Mouse (Mus musculus) layer of hippocampus, adult 18-20 months (tissue): ENCODE data around the gene Zfp260. TPM values are rescaled to one million over a fixed set of nuclear protein-coding genes. Genes with fewer than 3 reads are reported as not detected.
A peak's percentile ranks its signal among the peaks of the same experiment; 100 is the strongest.
"Not testable (repeated sequence)": the region's sequence is repeated elsewhere in the genome, so short reads cannot be mapped to it uniquely, and the experiment has no call there.

ENCODE experiments used
- DNase-seq, 2 experiments: peaks; one replicate each; pipeline ENCODE4 v3.0.0; 2022; ENCODE audit warnings: low spot score in 2 of 2
- long read RNA-seq: library from polyadenylated mRNA; stranded (forward); transcript quantifications from one replicate; pipeline ENCODE4 v2.0.0, GENCODE M21; 2021
- total RNA-seq, 2 experiments: library from RNA; stranded (reverse); gene quantifications; 2 replicates each; pipeline ENCODE4 v1.2.3; 2021

Gene Zfp260
- 10 to 100 TPM; 75.7 to 78.3 TPM for total RNA-seq
- long read RNA-seq, full-length matches to known transcripts: 61 of 75 reads
- long read RNA-seq, partial matches to known transcripts: 10 of 75 reads
- long read RNA-seq, other reads (novel, unspliced or antisense): 4 of 75 reads

DNA sequence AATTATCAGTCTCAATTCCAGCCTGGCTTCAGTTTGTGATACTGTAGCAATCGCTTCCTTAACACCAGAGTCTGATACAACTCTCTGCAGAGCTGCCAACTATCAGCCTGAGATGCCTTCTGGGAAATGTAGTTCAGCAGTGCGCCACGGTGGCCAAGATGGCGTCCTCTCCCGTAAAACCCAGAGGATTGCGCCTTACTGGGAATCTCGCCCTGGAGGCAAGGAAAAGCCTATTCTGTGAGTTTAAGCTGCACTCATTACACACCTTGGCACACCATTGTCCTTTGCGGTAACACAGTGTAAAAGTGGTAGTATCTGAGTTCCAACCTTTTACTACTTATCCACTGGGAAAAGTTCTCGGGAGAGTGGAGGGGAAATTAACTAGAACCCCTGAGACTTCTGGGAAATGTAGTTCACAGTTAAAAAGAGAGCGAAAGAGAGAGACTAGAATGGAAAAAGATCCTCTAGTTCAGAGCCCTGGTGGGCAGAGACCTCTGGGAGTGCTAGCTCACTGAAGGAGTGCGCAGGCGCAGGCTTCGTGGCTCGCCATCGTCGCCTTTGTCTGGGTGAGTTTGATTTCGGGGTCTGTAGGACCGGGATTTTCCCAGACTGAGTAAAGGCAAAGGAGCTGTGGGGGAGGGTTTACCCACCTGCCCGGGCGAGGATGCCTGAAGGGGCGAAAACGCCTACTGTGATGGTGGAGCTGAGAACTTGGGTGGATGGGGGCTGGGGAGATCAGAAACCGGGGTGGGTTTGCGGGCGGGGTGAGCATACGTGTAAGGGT is at the start of gene Zfp260:
Zfp260 (plus strand) TSS at position 132 of the 784 bp plus-strand sequence.
- peak; percentile 88 to 97 for DNase-seq

DNA sequence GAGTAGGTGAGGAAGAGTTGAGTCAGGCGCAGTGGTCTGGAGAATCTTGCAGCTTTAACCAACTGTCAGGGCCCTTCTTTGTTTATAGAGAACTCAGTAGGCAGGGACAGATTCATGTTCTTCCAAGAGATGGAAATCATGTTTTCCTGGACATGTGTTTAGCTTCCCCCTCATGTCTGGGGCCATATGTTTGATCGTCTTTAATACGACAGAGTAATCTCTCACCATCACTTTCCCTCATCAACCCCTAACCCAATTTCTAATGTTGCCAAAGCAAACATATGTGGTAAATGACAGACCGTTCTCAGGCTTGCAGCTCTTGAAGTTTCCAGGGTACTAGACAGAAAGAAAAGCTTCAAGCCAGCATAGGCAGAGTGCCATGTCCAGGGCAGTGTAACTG is 46.5 kb upstream of the Zfp260 start:
- DNase-seq: peak; percentile 27 to 71

DNA sequence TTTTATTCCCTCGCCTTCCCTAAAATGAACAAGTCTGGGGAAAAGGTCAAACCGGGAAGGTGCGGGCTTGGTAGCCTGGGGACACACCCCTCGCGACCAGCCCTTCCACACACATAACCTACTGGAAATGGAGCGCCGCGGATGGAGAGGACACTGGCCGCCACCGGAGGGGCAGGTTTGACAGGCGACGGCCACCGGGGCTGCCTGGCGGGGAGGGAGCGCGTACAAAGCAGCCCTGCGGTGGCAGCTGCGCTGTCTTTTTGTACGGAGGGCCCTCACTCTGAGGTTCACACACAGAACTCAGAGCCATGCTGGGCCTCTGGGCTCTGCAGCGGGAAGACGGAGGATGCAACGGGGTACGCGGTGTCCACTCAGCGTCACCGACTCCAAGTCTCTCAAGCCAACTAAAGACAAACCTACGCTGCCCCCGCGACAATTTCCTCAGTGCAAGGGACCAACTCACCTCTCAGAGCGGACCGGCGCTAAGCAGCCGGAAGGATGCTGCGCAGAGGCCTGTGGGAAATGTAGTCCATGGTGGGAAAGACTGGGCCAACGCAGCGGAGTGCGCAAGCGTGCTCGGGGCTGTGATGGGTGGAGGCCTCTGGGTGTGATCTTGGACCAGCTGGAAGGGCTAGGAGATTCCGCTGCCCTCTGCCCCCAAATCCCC is 43.6 kb upstream of the Zfp260 start, which contains the start of gene Zfp14:
Zfp14 (minus strand) TSS at position 499 of the 667 bp plus-strand sequence.
- DNase-seq: peak; percentile 91 to 95

DNA sequence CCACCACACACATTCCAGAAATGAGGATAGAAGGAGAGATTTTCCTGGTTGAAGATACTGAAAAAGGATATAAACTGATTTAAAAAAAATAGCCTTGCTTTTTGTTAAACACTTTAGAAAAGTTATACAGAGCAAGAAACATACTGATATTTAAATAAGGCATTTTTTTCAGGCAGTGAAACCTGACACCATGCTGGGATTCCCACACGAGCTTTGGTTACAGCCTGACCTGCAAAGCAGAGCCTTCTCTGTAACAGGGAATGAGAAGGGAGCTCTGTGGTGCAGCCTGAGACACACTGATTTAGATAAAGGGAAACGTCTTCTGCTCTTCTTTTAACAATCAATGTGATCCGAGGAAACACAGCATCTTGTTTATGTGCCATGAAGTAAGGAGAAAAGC is 41.0 kb upstream of the Zfp260 start:
- DNase-seq: no peak

DNA sequence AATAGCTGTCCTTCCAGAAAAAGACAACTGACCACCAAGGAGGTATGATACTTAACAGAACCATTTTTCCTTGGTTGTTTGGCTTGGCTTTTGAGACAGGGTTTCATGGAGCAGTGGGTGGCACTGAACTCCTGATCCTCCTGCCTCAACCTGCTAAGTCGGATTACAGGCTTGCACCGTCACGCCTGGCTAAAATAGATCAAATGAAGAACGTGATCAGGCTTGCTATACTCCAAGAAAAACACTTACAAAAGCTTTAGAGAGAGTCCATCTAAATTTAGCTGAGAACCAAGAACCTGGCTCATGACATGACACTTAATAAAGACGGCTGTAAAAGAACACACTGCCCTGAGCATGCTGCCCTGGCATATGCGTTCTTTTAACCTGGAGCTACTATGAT is 34.2 kb upstream of the Zfp260 start:
- DNase-seq: no peak

DNA sequence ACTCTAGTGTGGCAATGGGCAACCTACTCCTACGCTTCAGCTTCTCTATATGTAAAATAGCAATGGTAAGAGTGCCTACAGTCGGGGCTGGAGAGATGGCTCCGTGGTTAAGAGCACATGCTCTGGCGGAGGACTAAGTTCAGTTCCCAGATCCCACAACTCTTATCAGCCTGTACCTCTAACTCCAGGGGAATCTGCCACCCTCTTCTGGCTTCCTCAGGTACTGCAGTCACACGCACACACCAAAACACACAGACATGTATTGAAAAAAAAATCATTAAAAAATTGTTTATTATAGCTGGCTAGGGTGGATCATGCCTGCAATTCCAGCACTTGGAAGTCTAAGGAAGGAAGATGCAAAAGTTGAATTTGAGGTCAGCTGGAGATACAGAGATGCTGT is 32.1 kb upstream of the Zfp260 start:
- DNase-seq: no peak

DNA sequence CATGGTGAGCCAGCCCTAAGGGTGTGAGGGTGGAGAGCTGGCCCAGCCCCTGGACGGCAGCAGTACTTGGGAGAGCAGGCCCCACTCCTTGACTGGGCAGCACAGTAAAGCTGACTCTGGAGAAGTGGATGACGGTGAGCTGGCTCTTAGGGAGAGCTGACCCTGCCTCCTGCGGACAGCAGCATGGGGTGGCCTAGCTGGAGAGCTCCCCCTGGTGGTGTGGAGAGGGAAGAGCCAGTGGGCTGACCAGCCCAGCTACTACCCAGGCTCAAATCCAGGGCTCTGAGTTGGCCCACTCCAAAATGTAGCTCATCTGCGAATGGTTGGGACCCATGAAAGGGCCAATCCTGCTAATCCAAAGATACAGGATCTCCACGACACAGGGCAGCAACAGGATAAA is 30.0 kb upstream of the Zfp260 start:
- DNase-seq: no peak

DNA sequence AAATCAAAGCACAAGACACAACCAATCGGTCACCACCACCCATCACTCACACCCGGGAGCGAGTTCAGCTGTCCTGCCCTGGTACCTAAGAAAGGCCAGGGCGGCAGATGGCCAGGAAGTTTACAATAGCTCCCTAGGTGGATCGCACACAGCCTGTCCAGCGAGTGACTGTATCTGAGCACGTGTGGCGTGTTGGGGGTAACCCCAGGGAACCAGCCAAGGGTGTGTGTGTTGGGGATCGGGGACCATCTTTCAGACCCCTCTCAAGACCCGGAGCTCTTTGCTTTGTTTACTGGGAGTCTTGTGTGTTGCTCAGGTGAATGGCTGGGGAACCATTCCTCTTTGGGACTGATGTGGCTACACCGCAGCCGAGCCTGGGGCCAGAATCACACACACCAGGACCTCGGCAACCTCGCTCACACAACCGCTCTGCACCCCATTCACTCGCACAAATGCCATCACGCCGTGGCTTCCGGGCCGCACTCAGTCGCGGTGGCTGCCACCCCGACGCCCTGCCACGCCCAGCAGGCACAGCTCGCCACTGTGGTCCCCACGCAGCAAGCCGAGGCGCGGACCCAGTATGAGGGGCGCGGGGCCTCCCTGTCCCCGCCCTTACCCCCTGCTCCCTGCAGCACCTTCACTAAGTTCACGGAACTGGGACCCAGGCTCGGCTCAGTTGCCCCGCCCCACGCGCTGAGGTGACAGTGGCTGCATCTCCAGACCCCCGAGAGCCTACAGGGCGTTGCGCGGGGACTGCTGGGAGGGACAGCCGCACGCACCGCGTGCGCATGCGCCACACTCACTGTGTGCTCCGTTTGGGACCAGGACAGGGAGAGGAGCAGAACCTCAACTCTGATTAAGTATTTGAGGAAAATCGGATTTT is 22.2 kb upstream of the Zfp260 start, which contains the start of gene Zfp82:
Zfp82 (minus strand) TSS at position 755 of the 883 bp plus-strand sequence.
- DNase-seq: peak; percentile 74 to 89

DNA sequence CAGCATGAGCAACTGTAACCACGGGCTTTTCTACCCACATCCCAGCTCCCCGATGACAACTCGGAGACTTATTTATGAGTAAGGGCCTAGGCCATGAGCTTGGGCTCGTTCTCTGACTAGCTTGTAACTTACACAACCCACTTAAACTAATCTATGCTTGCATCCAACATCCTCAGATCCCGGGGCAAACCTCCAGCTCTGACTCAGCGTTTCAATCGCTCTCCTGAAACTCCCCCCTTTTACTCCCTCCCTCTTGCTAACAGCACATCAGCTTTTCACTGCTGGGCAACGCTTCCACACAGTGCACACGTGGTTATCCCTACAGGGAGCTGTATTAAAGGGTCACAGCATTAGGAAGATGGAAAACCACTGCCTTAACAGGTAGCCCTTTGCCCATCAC is 8.1 kb upstream of the Zfp260 start:
- DNase-seq: peak in 1 of 2 experiments; percentile 64

DNA sequence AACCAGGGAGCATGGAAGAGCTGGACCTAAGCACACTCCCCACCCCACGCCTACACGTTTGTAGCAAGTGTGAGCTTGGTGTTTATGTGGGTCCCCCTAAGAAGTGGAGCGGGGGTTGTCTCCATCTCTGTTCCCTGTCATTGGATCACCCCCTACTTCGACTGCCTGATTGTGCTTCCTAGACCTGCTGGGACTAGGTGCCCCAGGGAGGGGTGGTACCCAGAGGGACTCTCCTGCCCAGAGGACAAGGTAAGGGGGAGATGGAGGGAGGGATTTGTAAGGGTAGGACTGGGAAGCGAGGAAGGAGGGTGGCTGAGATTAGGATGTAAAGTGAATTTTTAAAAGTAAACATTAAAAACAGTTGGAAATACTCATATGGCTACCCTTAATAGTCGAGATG is 5.2 kb upstream of the Zfp260 start:
- no peak for DNase-seq

DNA sequence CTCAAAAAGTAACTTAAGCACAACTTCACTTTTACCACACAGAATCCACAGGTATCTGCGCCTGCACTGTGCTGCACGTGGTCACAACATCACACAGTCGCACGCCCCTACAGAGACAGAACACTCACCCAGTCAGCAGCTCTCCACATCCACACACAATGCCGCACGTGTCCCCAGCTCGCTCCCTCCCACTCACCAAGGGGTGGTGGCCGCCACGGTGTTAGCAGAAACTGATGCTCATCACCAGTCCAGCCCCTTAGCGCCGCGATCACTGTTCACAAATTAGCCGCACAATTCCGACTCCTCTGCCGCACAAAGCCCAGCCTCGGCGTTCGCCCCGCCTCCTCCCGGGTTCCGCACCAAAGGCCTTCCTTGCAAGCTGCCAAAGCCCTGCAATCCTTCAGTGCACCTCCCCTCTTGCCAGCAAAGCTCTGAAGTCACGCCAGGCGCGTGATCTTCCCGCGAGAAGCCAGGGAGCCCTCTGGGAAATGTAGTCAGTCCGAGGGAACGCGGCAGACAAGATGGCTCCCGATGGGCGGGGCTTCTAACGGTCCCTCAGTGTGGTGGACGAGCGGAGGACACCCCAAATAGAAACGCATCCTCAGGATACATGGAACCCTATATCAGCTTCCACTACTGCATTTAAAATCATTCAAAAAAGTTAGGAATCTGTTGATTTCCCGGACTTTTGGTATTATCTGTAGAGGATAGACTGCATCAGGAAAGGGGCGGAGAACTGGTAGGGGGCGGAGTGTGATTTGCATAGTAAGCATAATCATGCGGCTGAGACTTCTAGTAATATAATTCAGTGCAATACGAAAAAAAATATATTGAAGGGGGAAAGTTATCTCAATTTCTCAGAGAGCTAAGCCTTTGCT is 4.2 kb upstream of the Zfp260 start, which contains the start of the genes Gm26920 and Zfp566:
Gm26920 (minus strand) TSS at position 319 of the 878 bp plus-strand sequence.
Zfp566 (minus strand) TSS at position 436 of the 878 bp plus-strand sequence.
- peak; percentile 95 to 97 for DNase-seq

DNA sequence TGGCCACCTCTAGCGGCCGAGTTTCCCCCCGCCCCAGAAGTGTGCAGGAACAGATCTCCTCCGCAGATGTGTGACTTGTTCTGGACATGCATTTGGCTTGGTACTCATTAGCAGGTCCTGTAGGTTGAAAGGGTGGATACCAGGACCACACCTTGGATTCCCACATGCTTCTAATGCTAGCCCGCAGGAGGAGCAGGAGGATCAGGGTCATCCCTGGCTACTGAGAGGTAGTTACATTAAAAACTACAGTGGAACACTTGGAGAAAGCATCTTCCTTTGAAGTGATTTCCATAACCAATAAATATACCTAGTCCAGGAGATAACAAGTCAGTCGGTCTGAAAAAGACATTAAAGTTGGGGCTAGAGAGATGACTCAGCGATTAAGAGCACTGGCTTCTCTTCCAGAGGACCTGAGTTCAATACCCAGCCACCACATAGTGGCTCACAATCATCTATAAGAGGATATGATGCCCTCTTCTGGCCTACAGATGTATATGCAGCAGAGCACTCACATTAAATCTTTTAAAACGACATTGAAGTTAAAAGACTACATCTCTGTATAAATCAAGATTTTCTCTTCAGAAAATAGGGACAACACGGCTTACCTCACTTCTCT is 3.5 kb upstream of the Zfp260 start:
- DNase-seq: no peak

DNA sequence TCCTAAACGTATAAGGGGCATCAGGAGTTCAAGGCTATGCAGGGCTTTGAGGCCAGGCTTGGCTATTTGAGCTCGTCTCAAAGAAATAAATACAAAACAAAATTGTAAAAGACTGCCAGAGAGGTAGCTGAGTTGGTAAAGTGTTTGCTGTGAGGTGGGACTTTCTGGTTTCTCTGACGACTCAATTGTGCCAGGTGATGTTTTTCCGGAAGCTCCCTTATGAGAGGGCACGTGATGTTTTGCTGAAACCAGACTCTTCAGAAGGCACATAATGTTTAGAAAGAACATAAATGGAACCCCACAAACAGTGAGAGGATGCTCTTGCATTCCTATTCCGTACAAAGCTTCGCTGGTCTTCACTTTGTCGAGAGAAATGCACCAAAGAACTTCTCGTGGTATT is 1.9 kb upstream of the Zfp260 start:
- DNase-seq: no peak

DNA sequence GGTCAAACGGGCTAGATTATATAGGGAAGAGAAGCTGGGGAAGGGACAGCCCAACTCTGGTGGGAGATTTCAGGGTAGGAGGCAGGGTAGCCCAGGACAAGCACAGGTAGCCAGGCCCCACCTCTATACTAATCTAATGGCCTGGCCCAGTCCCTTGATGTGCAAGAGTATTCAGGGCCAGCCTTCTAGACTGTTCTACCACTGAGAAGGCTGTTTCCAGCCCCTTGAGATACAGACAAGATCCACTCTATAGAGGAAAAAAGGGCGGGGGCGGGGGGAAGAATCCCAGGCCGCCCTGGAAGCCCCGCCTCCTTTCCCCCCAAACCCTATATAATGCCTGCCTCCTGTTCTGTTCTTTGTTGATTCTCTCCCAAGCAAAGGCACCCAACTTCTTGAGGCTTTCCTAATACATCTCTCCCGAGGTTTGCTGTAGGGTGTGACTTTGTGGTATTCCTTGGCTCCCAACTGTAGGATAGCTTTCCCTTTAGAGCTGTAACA is 610 bp upstream of the Zfp260 start:
- DNase-seq: no peak

DNA sequence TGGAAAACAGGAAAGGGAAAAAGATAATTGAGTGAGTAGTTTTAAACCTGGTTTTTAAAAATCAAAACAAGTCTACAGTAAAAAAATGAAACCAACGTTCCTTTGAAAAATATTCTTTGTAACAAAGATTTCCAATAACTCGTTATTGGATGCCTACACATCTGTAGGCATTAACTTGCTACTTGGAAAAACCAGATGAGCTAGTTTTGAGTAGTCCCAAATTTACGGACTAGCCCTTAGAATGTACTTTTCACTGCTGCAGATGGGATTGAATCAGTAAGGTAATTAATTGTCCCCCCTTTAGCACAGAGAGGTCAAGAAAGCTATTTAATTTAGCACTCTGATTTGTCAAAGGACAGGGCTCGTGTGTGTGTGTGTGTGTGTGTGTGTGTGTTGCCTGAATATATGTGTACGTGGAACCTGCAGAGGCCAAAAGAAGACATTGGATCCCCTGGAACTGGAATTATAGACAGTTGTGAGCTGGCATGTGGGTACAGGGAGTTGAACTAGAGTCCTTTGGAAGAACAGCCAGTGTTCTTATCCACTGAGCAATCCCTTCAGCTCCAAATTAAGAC is 1.1 kb downstream of the Zfp260 start:
- DNase-seq: no peak

DNA sequence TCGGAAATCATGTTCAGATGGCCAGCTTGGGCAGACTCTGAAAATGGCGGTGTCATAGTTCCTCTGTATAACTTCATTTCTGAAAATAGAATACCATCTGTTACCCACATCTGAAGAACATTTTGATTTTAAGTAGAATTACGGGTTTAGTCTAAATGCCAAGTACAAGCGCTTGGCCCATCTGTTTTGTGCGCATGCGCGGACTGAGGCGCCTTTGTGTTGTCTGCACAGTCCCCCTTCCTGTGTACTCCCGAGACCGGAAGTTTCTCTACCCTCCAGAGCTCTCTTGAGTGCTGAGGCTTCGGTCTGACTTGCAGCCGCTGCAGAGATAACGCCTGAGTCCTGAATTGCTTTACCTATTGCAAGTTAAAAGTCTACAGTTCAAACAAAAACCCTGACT is 4.7 kb downstream of the Zfp260 start:
- DNase-seq: peak; percentile 82 to 91

DNA sequence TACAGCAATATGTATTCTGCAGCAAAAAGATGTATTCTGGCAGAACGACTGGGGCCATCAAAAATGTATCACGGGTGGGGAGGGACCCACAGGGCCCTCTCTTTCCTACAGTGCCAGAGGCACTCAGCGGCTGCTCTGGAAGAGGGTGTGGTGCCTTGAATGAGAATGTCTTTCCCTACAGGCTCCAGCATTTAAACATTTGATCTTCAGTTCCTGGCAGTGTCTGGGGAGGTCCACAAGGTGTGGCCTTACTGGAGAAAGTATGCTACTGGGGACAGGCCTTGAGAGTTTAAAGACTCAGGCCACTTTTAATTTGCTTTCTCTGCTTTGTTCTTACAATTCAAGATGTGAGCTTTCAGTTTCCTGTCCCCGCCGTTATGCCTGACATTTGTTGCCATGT is 21.5 kb downstream of the Zfp260 start:
- DNase-seq: no peak

DNA sequence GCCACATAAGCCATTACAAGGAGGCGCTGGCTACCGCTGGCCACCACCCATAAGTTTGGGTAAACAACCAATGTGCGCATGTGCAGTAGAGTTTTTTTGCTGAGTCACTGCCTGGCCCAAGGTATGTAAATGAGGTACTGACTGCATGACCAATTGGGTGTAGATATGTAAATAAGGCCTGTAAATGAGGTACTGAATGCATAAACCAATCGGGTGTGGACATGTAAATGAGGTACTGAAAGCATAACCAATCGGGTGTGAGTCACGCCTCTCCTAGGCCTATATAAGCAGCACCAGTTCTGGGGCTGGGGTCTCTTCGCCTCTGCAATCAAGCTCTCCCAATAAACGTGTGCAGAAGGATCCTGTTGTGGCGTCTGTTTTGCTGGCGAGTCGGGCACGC is 23.4 kb downstream of the Zfp260 start:
- DNase-seq: not testable (repeated sequence)
